Mouse (Mus musculus) heart, adult 2 months (tissue): ENCODE results near the gene Mei1. TPM values are rescaled to one million over a fixed set of nuclear protein-coding genes. Genes with fewer than 3 reads are reported as not detected.

Experiments
- DNase-seq, 2 experiments: peaks; one replicate each; pipeline ENCODE4 v3.0.0; 2021
- H3K27ac ChIP-seq: fragments of 200-600 bp; 2 replicates; pipeline ENCODE4 v1.8.1; 2022
- H3K27me3 ChIP-seq: fragments of 200-500 bp; 2 replicates; pipeline ENCODE4 v1.6.1; 2012; ENCODE audit warnings: mild to moderate bottlenecking, low read length, inconsistent platforms, mixed read lengths; ENCODE audit not compliant: control insufficient read depth, insufficient read depth
- H3K36me3 ChIP-seq: fragments of 200-500 bp; 2 replicates; pipeline ENCODE4 v1.6.1; 2012; ENCODE audit warnings: low read length, inconsistent platforms; ENCODE audit not compliant: control insufficient read depth, insufficient read depth
- H3K4me1 ChIP-seq: fragments of 200-500 bp; 2 replicates; pipeline ENCODE4 v1.6.1; 2011; ENCODE audit warnings: low read length; ENCODE audit not compliant: control insufficient read depth, insufficient read depth
- H3K4me3 ChIP-seq: fragments of 200-600 bp; 2 replicates; pipeline ENCODE4 v1.8.1; 2022
- H3K79me2 ChIP-seq: fragments of 200-500 bp; replicated peaks from 2 replicates; pipeline ENCODE4 v1.6.1; 2012; ENCODE audit warnings: mild to moderate bottlenecking, inconsistent platforms, low read length, moderate library complexity, mixed read lengths; ENCODE audit not compliant: control insufficient read depth, insufficient read depth
- H3K9ac ChIP-seq: fragments of 200-500 bp; 2 replicates; pipeline ENCODE4 v1.6.1; 2012; ENCODE audit warnings: low read depth, mild to moderate bottlenecking, control low read depth, inconsistent platforms, low read length, mixed read lengths
- CTCF ChIP-seq: fragments of 200-600 bp; IDR thresholded peaks from 2 replicates; pipeline ENCODE4 v1.8.1; 2022; ENCODE audit warnings: antibody characterized with exemption, mild to moderate bottlenecking, moderate library complexity
- EP300 ChIP-seq: fragments of 200-500 bp; IDR thresholded peaks from 2 replicates; pipeline ENCODE4 v1.6.1; 2011; ENCODE audit warnings: low read depth, low read length, control low read depth; ENCODE audit not compliant: insufficient read depth
- POLR2A ChIP-seq: fragments of 200-500 bp; IDR thresholded peaks from 2 replicates; pipeline ENCODE4 v1.6.1; 2011; ENCODE audit warnings: mild to moderate bottlenecking, low read depth, low read length, control low read depth; ENCODE audit not compliant: insufficient read depth
- WGBS: fragments of 180-500 bp; shearing (Covaris S2); methylation state at CpG from one replicate; pipeline ENCODE4 v1.1.7; 2018; 5-methylcytosine and 5-hydroxymethylcytosine counted together
- intact Hi-C: fragments of 180-260 bp; cut with DNase I; formaldehyde crosslinking; loops from one replicate; pipeline ENCODE4 v1.15.1; 2025
- polyA plus RNA-seq: library from polyadenylated mRNA; depleted of rRNA; stranded (reverse); fragments of >200 nt; gene quantifications from 2 replicates; pipeline ENCODE4 v1.2.3, GENCODE M21; 2012
- total RNA-seq, 2 experiments: library from RNA; stranded (reverse); gene quantifications; 2 replicates each; pipeline ENCODE4 v1.2.3; 2021

Gene Mei1
- total and polyA plus RNA-seq, 3 experiments: not detected

GRCm38 (mm10) chr15:82128398-82128797 lies 58.6 kb downstream of the Mei1 start:
- WGBS: 3% methylated on average over 5 of the region's 5 CpGs
- TF ChIP-seq POLR2A (no peak), CTCF (no peak), EP300 (no peak)
- H3K36me3 ChIP-seq: no peaks in the 10 kb centered on the region
- peak overlapping the region; percentile 91 for H3K9ac ChIP-seq
- H3K4me1 ChIP-seq: peaks cover 2% of the 10 kb centered on the region; the same call in 1 of the 2 replicates
- H3K27me3 ChIP-seq: no peaks in the 10 kb centered on the region
- no peaks in the 10 kb centered on the region for H3K79me2 ChIP-seq
- intact Hi-C loops: loop anchor here (2.0 to 10.0 kb wide), 3 partner anchors 18 to 204 kb away; partner anchors contain the start of genes Polr3h and Srebf2
- no peak for DNase-seq
- peak overlapping the region; percentile 77 for H3K27ac ChIP-seq
- H3K4me3 ChIP-seq: peak overlapping the region; percentile 84

- H3K27me3 ChIP-seq: no peaks in the 10 kb centered on the region
- H3K27ac ChIP-seq: no peak overlapping the region
- intact Hi-C loops: no loop called here
- H3K9ac ChIP-seq: no peak overlapping the region
- 84% methylated on average over 7 of the region's 7 CpGs for WGBS
- no peaks in the 10 kb centered on the region for H3K79me2 ChIP-seq
- H3K36me3 ChIP-seq: no peaks in the 10 kb centered on the region
- TF ChIP-seq POLR2A (no peak), EP300 (no peak), CTCF (no peak)
- DNase-seq: no peak
- H3K4me1 ChIP-seq: peaks cover 2% of the 10 kb centered on the region; the same call in 1 of the 2 replicates
- no peak overlapping the region for H3K4me3 ChIP-seq
Measured at GRCm38 (mm10) chr15:82130599-82130998, 60.8 kb downstream of the Mei1 start.

- H3K27ac ChIP-seq: no peak overlapping the region
- H3K27me3 ChIP-seq: no peaks in the 10 kb centered on the region
- H3K4me3 ChIP-seq: no peak overlapping the region
- H3K4me1 ChIP-seq: no peaks in the 10 kb centered on the region
- TF ChIP-seq CTCF: no peak
- TF ChIP-seq POLR2A: no peak
- TF ChIP-seq EP300: no peak
- no peaks in the 10 kb centered on the region for H3K79me2 ChIP-seq
- peak in 1 of 2 experiments; percentile 24 for DNase-seq
- 68% methylated on average over 4 of the region's 4 CpGs for WGBS
- intact Hi-C loops: no loop called here
- no peak overlapping the region for H3K9ac ChIP-seq
- H3K36me3 ChIP-seq: no peaks in the 10 kb centered on the region
Measured at GRCm38 (mm10) chr15:82135372-82135771, 65.6 kb downstream of the Mei1 start.

- DNase-seq: peak; percentile 52 to 67
Measured at GRCm38 (mm10) chr15:82138565-82138964, 68.8 kb downstream of the Mei1 start.

GRCm38 (mm10) chr15:82139196-82139595 lies 69.4 kb downstream of the Mei1 start:
- Histone ChIP-seq H3K79me2 (no peaks in the 10 kb centered on the region), H3K4me1 (no peaks in the 10 kb centered on the region; the same call in 1 of the 2 replicates), H3K27me3 (no peaks in the 10 kb centered on the region), H3K4me3 (no peak overlapping the region), H3K9ac (no peak overlapping the region), H3K36me3 (no peaks in the 10 kb centered on the region), H3K27ac (no peak overlapping the region)
- DNase-seq: no peak
- TF ChIP-seq EP300: no peak
- peak; percentile 63 for TF ChIP-seq CTCF
- TF ChIP-seq POLR2A: no peak
- 90% methylated on average over 8 of the region's 8 CpGs for WGBS
- intact Hi-C loops: no loop called here

More at GRCm38 (mm10) chr15:82138565-82138964, 68.8 kb downstream of the Mei1 start:
- intact Hi-C loops: loop anchor here (1.0 kb wide), 2 partner anchors 27 to 98 kb away; no protein-coding TSS in a partner anchor
- 28% methylated on average over 4 of the region's 4 CpGs for WGBS
- TF ChIP-seq EP300: peak; percentile 32; the same call in 1 of the 2 replicates
- no peak for TF ChIP-seq POLR2A
- peak; percentile 96 for TF ChIP-seq CTCF
- H3K4me3 ChIP-seq: no peak overlapping the region
- H3K36me3 ChIP-seq: no peaks in the 10 kb centered on the region
- H3K4me1 ChIP-seq: no peaks in the 10 kb centered on the region; the same call in 1 of the 2 replicates
- H3K27me3 ChIP-seq: no peaks in the 10 kb centered on the region
- no peaks in the 10 kb centered on the region for H3K79me2 ChIP-seq
- H3K27ac ChIP-seq: no peak overlapping the region
- no peak overlapping the region for H3K9ac ChIP-seq

- Histone ChIP-seq H3K9ac (no peak overlapping the region), H3K4me3 (no peak overlapping the region), H3K27ac (no peak overlapping the region), H3K4me1 (no peaks in the 10 kb centered on the region; the same call in 1 of the 2 replicates), H3K79me2 (no peaks in the 10 kb centered on the region), H3K36me3 (no peaks in the 10 kb centered on the region), H3K27me3 (no peaks in the 10 kb centered on the region)
- intact Hi-C loops: no loop called here
- DNase-seq: no peak
- no peak for TF ChIP-seq CTCF
- TF ChIP-seq POLR2A: no peak
- TF ChIP-seq EP300: no peak
- WGBS: 88% methylated on average over 3 of the region's 3 CpGs
Measured at GRCm38 (mm10) chr15:82140355-82140754, 70.6 kb downstream of the Mei1 start.
